Mouse (Mus musculus) midbrain, embryonic 11.5 days (tissue): ENCODE measurements at regions not wholly inside any gene's neighbourhood (a gene's known extent, or its start where the extent isn't known, plus 50 kb on each side); places are given as distances from the start of the nearest gene placed in this dataset.

Source experiments
- ATAC-seq: fragments of 200-750 bp; cut with Nextera tagmentation; 2 replicates; pipeline ENCODE4 v1.8.0; 2017; ENCODE audit warnings: moderate TSS enrichment, moderate library complexity; ENCODE audit not compliant: low FRiP score
- DNase-seq: peaks from one replicate; pipeline ENCODE4 v3.0.0; 2015; ENCODE audit warnings: low spot score; ENCODE audit errors: missing footprints
- H3K27ac ChIP-seq: fragments of 300-500 bp; sonication (generic); 2 replicates; pipeline ENCODE4 v1.5.1; 2014; ENCODE audit warnings: low read depth, low read length
- H3K27me3 ChIP-seq: fragments of 300-500 bp; sonication (generic); 2 replicates; pipeline ENCODE4 v1.6.1; 2014; ENCODE audit warnings: mild to moderate bottlenecking, low read length, moderate library complexity, mixed read lengths; ENCODE audit not compliant: control insufficient read depth, insufficient read depth
- H3K36me3 ChIP-seq: fragments of 300-500 bp; sonication (generic); 2 replicates; pipeline ENCODE4 v1.6.1; 2014; ENCODE audit warnings: mild to moderate bottlenecking, low read length, moderate library complexity, mixed read lengths; ENCODE audit not compliant: control insufficient read depth, insufficient read depth
- H3K4me1 ChIP-seq: fragments of 300-500 bp; sonication (generic); 2 replicates; pipeline ENCODE4 v1.6.1; 2014; ENCODE audit warnings: low read length; ENCODE audit not compliant: control insufficient read depth, insufficient read depth
- H3K4me2 ChIP-seq: fragments of 300-500 bp; sonication (generic); 2 replicates; pipeline ENCODE4 v1.6.1; 2014; ENCODE audit warnings: mild to moderate bottlenecking, moderate library complexity
- H3K4me3 ChIP-seq: fragments of 300-500 bp; sonication (generic); 2 replicates; pipeline ENCODE4 v1.5.1; 2014; ENCODE audit warnings: low read depth, low read length
- H3K9ac ChIP-seq: fragments of 300-500 bp; sonication (generic); 2 replicates; pipeline ENCODE4 v1.6.1; 2014; ENCODE audit warnings: low read length
- H3K9me3 ChIP-seq: fragments of 300-500 bp; sonication (generic); 2 replicates; pipeline ENCODE4 v1.6.1; 2016; ENCODE audit warnings: low read length; ENCODE audit not compliant: control insufficient read depth
- WGBS: fragments of 180-500 bp; shearing (Covaris S2); extraction: QIAGEN DNeasy Blood & Tissue Kit; methylation state at CpG from one replicate; pipeline ENCODE4 v1.1.7; 2014; 5-methylcytosine and 5-hydroxymethylcytosine counted together

DNA sequence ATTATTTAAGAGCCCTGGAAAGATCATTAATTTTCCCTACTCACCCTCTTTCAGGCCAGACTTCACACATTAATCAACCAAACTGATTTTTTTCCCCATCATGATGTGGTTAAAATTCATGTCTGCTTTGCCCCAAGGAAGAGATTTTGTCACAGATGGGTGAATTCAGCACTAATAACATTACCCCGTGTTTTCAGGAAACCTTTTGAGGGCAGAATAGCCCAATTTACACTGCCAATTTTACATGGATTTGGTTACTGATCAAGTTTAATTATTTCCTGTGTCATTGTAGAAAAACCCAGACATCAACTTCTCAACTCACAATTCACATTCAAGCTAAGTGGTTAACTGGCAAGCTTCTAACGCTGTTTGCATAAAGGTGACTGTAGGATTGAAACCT lies 233.4 kb downstream of the Hdgfl1 start:
- Histone ChIP-seq H3K4me2 (no peak overlapping the region), H3K27me3 (no peaks in the 10 kb centered on the region), H3K9me3 (no peaks in the 10 kb centered on the region), H3K27ac (no peak overlapping the region), H3K36me3 (no peaks in the 10 kb centered on the region), H3K9ac (no peak overlapping the region), H3K4me3 (no peak overlapping the region), H3K4me1 (no peaks in the 10 kb centered on the region)
- DNase-seq (no peak), ATAC-seq (no peak)
- WGBS = 80% methylated on average over 2 of the region's 2 CpGs

DNA sequence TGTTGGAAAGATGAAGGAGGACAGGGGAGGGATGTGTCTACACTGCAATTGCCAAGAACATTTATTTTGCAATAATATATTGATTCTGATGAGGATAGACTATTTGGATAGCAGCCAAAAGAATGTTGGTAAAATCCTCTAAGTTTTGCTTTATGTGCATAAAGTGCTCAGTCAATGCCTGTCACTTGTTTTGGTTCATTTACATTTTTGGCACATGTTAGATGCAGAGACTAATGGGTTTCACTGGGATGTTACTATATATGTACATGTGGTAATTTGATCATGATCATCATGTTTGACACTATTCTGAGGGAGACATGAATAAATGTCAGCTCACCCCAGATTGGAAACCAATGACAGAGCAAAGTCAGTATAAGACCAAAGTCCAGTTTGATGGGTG lies 237.2 kb downstream of the Hdgfl1 start:
- ATAC-seq (no peak), DNase-seq (no peak)
- Histone ChIP-seq H3K9me3 (no peaks in the 10 kb centered on the region), H3K4me3 (no peak overlapping the region), H3K4me2 (no peak overlapping the region), H3K27ac (no peak overlapping the region), H3K4me1 (no peaks in the 10 kb centered on the region), H3K27me3 (no peaks in the 10 kb centered on the region), H3K36me3 (no peaks in the 10 kb centered on the region), H3K9ac (no peak overlapping the region)

DNA sequence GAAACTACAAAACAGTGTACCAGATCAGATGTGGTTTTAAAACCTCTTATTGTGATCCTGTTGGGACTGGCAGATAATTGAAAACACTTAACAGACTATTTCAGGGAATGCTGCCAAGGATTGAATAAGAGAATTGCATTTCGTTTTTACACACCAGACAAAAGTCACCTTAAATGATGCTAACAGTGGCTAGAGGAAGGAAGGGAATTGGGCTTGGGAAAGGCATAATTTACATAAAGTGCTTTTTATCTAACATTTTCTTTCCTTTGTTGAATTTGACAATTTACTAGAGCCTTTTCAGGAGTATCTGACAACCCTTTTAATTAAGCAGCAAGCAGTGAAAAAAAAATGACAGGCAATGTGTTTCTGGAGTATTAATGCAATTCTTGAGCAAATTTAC lies 250.9 kb downstream of the Hdgfl1 start:
- H3K27me3 ChIP-seq = no peaks in the 10 kb centered on the region
- no peak overlapping the region for H3K4me2 ChIP-seq
- 65% methylated on average over 1 of the region's 1 CpGs for whole genome bisulfite sequencing
- no peaks in the 10 kb centered on the region for H3K9me3 ChIP-seq
- H3K36me3 ChIP-seq = no peaks in the 10 kb centered on the region
- no peaks in the 10 kb centered on the region for H3K4me1 ChIP-seq
- no peak overlapping the region for H3K9ac ChIP-seq
- H3K4me3 ChIP-seq = no peak overlapping the region
- H3K27ac ChIP-seq = no peak overlapping the region
- no peak for ATAC-seq
- no peak for DNase-seq

DNA sequence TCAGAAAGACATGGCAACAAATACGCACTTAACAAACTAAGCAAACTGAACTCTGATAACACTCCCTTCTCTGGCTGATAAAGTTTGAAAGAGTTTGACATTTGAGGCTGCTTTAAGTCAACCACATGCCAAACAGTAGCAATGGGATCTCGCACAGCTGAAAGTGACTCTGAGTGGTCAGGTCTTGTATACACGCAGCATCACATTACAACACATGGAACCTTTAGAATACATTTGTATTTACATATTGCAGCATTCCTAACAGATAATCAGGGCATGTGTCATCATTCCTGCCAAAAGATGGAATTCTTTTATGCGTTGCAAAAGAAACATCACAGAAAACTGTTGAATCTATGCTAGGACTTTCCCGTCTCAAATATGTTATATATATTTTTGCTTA lies 251.5 kb downstream of the Hdgfl1 start:
- Histone ChIP-seq H3K27ac (no peak overlapping the region), H3K4me1 (no peaks in the 10 kb centered on the region), H3K4me3 (no peak overlapping the region), H3K9ac (no peak overlapping the region), H3K9me3 (no peaks in the 10 kb centered on the region), H3K4me2 (no peak overlapping the region), H3K27me3 (no peaks in the 10 kb centered on the region), H3K36me3 (no peaks in the 10 kb centered on the region)
- no peak for ATAC-seq
- peak; percentile 37 for DNase-seq
- 90% methylated on average over 5 of the region's 5 CpGs for WGBS

DNA sequence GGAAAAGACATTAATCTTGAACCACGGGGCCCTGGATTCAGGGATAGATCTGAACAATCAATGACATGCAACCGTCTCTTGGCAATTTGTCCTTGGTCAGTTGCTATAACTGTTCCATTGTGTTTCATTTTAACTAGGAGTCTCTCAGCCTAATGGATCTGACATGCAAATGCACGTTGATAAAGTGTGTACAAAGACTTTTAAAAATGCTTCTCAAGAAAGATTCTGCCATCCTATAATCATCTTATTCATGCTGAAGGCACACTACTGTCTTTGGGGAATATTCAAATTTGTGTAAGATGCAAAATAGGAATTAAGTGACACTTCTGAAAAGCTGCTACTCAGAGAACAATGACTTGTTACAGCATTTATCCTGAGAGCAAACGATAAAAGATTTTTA lies 252.3 kb downstream of the Hdgfl1 start:
- H3K9me3 ChIP-seq = no peaks in the 10 kb centered on the region
- H3K27ac ChIP-seq = no peak overlapping the region
- no peaks in the 10 kb centered on the region for H3K4me1 ChIP-seq
- no peak overlapping the region for H3K4me3 ChIP-seq
- no peaks in the 10 kb centered on the region for H3K27me3 ChIP-seq
- H3K4me2 ChIP-seq = no peak overlapping the region
- ATAC-seq (no peak), DNase-seq (peak; percentile 57)
- WGBS = 67% methylated on average over 4 of the region's 4 CpGs
- no peak overlapping the region for H3K9ac ChIP-seq
- no peaks in the 10 kb centered on the region for H3K36me3 ChIP-seq

DNA sequence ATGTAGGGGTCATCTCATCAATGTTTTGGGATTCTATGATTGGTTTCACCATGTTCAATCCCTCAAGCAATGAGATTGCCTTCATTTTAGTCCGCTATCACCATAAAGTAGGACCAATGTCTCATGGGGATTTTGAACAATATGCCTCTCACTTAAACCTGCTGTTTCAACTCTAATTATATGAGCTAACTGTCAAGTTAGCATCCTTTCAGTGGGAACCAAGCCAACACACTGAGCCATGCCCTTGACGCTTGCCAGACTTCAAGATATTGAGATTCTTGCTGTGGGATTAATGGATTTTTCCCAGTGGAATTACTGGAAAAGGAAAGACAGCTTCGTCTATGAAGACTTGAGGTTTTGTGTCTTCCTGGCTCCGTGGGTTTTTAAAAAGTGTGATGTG lies 259.5 kb downstream of the Hdgfl1 start:
- no peak overlapping the region for H3K27ac ChIP-seq
- 78% methylated on average over 4 of the region's 4 CpGs for WGBS
- peak; percentile 10 for DNase-seq
- H3K9me3 ChIP-seq = no peaks in the 10 kb centered on the region
- no peak for ATAC-seq
- H3K4me2 ChIP-seq = no peak overlapping the region
- H3K4me3 ChIP-seq = no peak overlapping the region
- H3K27me3 ChIP-seq = no peaks in the 10 kb centered on the region
- no peak overlapping the region for H3K9ac ChIP-seq
- no peaks in the 10 kb centered on the region for H3K4me1 ChIP-seq
- H3K36me3 ChIP-seq = no peaks in the 10 kb centered on the region

DNA sequence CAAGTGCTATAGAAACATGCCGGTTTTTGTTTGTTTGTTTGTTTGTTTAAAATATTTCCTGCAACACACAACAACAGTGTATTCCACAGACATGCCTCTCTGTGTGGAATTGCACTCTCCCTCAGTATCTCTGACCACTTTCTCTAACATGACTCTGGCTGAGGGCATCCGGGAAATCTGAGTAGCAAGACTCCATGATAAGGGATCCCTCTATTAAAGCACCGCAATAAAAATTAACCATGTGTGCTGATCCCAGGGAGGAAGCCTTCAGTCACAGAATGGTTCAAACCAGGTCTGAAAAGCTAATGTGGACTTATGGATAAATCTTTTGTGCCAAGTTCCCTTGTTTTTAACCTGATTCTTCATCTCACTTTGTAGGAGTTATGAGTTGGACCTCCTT lies 260.1 kb downstream of the Hdgfl1 start:
- Histone ChIP-seq H3K9me3 (no peaks in the 10 kb centered on the region), H3K4me2 (no peak overlapping the region), H3K4me1 (no peaks in the 10 kb centered on the region), H3K9ac (no peak overlapping the region), H3K27ac (no peak overlapping the region), H3K27me3 (no peaks in the 10 kb centered on the region), H3K4me3 (no peak overlapping the region), H3K36me3 (no peaks in the 10 kb centered on the region)
- no peak for ATAC-seq
- 93% methylated on average over 3 of the region's 3 CpGs for WGBS
- DNase-seq = no peak

DNA sequence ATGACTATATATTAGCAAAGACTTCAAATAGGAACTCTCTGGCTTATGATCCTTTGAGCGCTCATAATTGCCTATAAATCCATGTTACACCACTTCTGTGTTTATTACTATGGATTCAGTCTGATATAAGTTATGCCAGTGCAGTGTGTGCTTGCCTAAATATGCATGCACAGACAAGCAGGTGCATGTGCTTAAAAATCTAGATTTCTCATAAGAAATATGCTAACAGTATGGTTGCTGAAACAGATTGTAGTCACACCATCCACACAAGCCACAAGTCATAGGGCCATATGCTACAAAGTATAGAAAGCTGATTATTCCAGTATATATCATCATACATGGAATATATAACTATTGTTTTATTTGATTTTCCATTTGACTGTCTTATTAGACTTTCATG lies 266.2 kb downstream of the Hdgfl1 start:
- Histone ChIP-seq H3K4me3 (no peak overlapping the region), H3K36me3 (no peaks in the 10 kb centered on the region), H3K27me3 (no peaks in the 10 kb centered on the region), H3K27ac (no peak overlapping the region), H3K4me2 (no peak overlapping the region), H3K9me3 (no peaks in the 10 kb centered on the region), H3K9ac (no peak overlapping the region), H3K4me1 (no peaks in the 10 kb centered on the region)
- ATAC-seq (no peak), DNase-seq (no peak)
- 93% methylated on average over 1 of the region's 1 CpGs for WGBS

DNA sequence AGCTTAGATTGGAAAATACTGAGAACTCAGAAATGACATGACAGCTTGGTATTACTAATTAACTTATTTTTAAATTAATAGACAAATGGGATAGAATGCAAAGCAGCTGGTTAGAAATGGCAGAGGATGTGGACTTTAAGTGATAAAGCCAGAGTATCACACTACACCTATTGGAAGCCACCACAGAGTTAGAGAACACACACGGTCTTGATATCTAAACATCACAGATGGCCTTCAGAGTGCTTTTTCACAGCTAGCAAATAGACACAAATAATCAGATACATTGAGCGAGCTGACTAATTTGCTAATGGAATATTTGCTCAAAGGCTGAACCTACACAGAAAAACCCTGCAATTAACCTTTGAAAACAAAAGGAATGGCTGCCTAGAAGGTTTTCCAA lies 272.9 kb downstream of the Hdgfl1 start:
- no peak overlapping the region for H3K27ac ChIP-seq
- ATAC-seq = no peak
- H3K9ac ChIP-seq = no peak overlapping the region
- H3K9me3 ChIP-seq = no peaks in the 10 kb centered on the region
- H3K27me3 ChIP-seq = no peaks in the 10 kb centered on the region
- peak; percentile 51 for DNase-seq
- H3K4me2 ChIP-seq = no peak overlapping the region
- no peaks in the 10 kb centered on the region for H3K36me3 ChIP-seq
- 71% methylated on average over 2 of the region's 2 CpGs for WGBS
- H3K4me1 ChIP-seq = no peaks in the 10 kb centered on the region
- no peak overlapping the region for H3K4me3 ChIP-seq

DNA sequence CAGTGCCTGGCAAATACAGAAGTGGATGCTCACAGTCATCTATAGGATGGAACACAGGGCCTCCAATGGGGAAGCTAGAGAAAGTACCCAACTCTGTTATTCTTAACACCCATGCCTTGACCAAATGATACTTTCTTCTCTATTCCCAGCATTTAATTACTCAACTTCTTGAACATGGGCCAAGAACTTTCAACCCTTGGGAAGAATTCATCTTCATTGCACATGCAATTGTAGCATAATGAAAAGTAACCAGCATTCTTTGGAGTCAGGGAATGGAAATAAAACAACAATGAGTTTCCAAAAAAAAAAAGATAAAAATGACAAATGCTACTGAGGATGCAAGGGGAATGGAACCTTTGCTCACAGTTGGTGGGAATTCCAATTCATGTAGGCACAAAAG lies 274.1 kb downstream of the Hdgfl1 start:
- Histone ChIP-seq H3K36me3 (no peaks in the 10 kb centered on the region), H3K4me2 (no peak overlapping the region), H3K9ac (no peak overlapping the region), H3K27ac (no peak overlapping the region), H3K27me3 (no peaks in the 10 kb centered on the region), H3K9me3 (no peaks in the 10 kb centered on the region), H3K4me1 (no peaks in the 10 kb centered on the region), H3K4me3 (no peak overlapping the region)
- DNase-seq (peak; percentile 28), ATAC-seq (no peak)
